Mouse (Mus musculus) forebrain, embryonic 12.5 days (tissue): ENCODE data around the gene Nom1. TPM values are rescaled to one million over a fixed set of nuclear protein-coding genes. Genes with fewer than 3 reads are reported as not detected.
A peak's percentile ranks its signal among the peaks of the same experiment; 100 is the strongest.

Source experiments
- ATAC-seq: fragments of 200-750 bp; cut with Nextera tagmentation; 2 replicates; pipeline ENCODE4 v1.8.0; 2017; ENCODE audit warnings: moderate TSS enrichment; ENCODE audit not compliant: low FRiP score
- H3K27ac ChIP-seq: fragments of 300-500 bp; sonication (generic); 2 replicates; pipeline ENCODE4 v1.5.1; 2016; ENCODE audit warnings: mild to moderate bottlenecking
- H3K27me3 ChIP-seq: fragments of 300-500 bp; sonication (generic); 2 replicates; pipeline ENCODE4 v1.6.1; 2016; ENCODE audit warnings: mild to moderate bottlenecking
- H3K36me3 ChIP-seq: fragments of 300-500 bp; sonication (generic); replicated peaks from 2 replicates; pipeline ENCODE4 v1.6.1; 2016; ENCODE audit warnings: mild to moderate bottlenecking
- H3K4me1 ChIP-seq: fragments of 300-500 bp; sonication (generic); 2 replicates; pipeline ENCODE4 v1.6.1; 2016
- H3K4me2 ChIP-seq: fragments of 300-500 bp; sonication (generic); 2 replicates; pipeline ENCODE4 v1.6.1; 2016; ENCODE audit warnings: mild to moderate bottlenecking, moderate library complexity
- H3K4me3 ChIP-seq: fragments of 300-500 bp; sonication (generic); replicated peaks from 2 replicates; pipeline ENCODE4 v1.5.1; 2016; ENCODE audit warnings: mild to moderate bottlenecking
- H3K9ac ChIP-seq: fragments of 300-500 bp; sonication (generic); 2 replicates; pipeline ENCODE4 v1.6.1; 2016; ENCODE audit warnings: mild to moderate bottlenecking
- H3K9me3 ChIP-seq: fragments of 300-500 bp; sonication (generic); 2 replicates; pipeline ENCODE4 v1.6.1; 2016
- WGBS: fragments of 180-500 bp; shearing (Covaris S2); methylation state at CpG from one replicate; pipeline ENCODE4 v1.1.7; 2016; 5-methylcytosine and 5-hydroxymethylcytosine counted together
- polyA plus RNA-seq: library from polyadenylated mRNA; unstranded; fragments of >200 nt; fragmentation: Nextera tagmentation; extraction: Ambion mirVana; gene quantifications from 2 replicates; pipeline ENCODE4 v1.2.1, GENCODE M21; 2016

Gene Nom1
- polyA plus RNA-seq, 1 experiment from 2014 or later: 27.4 TPM

- 79% methylated on average over 4 of the region's 4 CpGs for WGBS
- Histone ChIP-seq H3K27ac (no peak overlapping the region), H3K27me3 (no peaks in the 10 kb centered on the region), H3K4me2 (no peak overlapping the region), H3K9ac (no peak overlapping the region), H3K4me1 (no peaks in the 10 kb centered on the region), H3K4me3 (no peak overlapping the region), H3K9me3 (no peaks in the 10 kb centered on the region), H3K36me3 (peaks cover 71% of the 10 kb centered on the region)
- no peak for ATAC-seq
These were observed 17.9 kb downstream of the Nom1 start for GRCm38 (mm10) chr5:29452352-29452751.

GRCm38 (mm10) chr5:29456895-29457656, 22.6 kb downstream of the Nom1 start:
- Histone ChIP-seq H3K4me3 (no peak overlapping the region), H3K4me2 (no peak overlapping the region), H3K9me3 (no peaks in the 10 kb centered on the region), H3K9ac (no peak overlapping the region), H3K27me3 (no peaks in the 10 kb centered on the region), H3K4me1 (no peaks in the 10 kb centered on the region), H3K27ac (no peak overlapping the region), H3K36me3 (peaks cover 39% of the 10 kb centered on the region)
- 81% methylated on average over 5 of the region's 5 CpGs for WGBS
- ATAC-seq: no peak

- no peak overlapping the region for H3K4me2 ChIP-seq
- no peak overlapping the region for H3K9ac ChIP-seq
- no peak overlapping the region for H3K27ac ChIP-seq
- 0 out of 2 replicates have a peak, but pooled peaks cover 4% of the 10 kb centered on the region for H3K36me3 ChIP-seq
- H3K4me3 ChIP-seq: no peak overlapping the region
- no peaks in the 10 kb centered on the region for H3K9me3 ChIP-seq
- H3K27me3 ChIP-seq: peaks cover 32% of the 10 kb centered on the region
- peaks cover 5% of the 10 kb centered on the region for H3K4me1 ChIP-seq
- 81% methylated on average over 9 of the region's 9 CpGs for WGBS
- no peak for ATAC-seq
These were observed 28.7 kb downstream of the Nom1 start for GRCm38 (mm10) chr5:29462943-29463686.

DNA sequence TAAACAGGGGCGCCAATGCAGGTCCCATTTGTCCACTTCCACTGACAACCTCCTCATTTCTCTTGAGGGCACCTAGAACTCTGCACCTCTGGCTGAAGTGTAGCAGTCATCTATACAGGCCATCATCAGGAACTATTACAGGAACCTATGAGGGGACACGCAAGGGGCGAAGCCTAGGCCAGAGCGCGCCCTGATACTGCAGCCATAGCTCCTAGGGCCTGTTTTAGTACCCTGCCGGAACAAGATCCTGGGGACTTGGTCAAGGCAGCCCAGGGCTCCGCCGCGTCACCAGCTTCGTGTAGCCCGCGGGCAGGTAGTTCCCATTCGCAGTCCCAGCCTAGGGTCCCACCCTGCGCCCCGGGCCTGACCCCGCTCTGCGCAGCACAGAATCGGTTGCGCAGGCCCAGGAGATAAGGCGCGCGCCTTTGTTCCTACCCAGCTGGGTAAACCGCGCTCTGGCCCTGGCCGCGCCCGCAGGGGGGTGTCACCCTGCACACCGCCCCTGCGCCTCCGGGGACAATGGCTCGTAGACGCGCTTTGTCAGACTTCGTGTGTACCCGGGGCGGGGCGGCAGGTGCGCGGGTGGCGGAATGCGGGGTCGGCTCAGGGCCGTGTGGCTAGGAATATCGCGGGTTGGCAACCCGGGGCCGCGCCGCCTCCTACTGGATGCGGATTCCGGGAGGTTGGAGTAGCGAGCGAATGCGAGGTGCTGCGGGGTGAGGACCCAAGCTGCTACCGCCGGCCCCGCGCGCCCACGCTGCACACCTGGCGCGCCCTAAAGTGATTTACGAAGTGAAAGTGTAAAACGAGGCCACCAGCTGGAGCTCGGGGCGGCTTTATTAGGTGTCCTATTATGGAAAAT, 33.3 kb downstream of the Nom1 start:
- no peaks in the 10 kb centered on the region for H3K9me3 ChIP-seq
- peak overlapping the region; percentile 39 for H3K4me3 ChIP-seq
- peak overlapping the region; percentile 60 for H3K4me2 ChIP-seq
- peaks cover 78% of the 10 kb centered on the region for H3K27me3 ChIP-seq
- H3K27ac ChIP-seq: no peak overlapping the region
- H3K36me3 ChIP-seq: no peaks in the 10 kb centered on the region
- peaks cover 6% of the 10 kb centered on the region for H3K4me1 ChIP-seq
- ATAC-seq: peak; percentile 60; the same call in 1 of the 2 replicates
- peak overlapping the region; percentile 17; the same call in 1 of the 2 replicates for H3K9ac ChIP-seq
- WGBS: 1% methylated on average over 67 of the region's 67 CpGs

- Histone ChIP-seq H3K9ac (no peak overlapping the region), H3K27ac (no peak overlapping the region), H3K9me3 (no peaks in the 10 kb centered on the region), H3K4me2 (peak overlapping the region; percentile 60), H3K4me3 (peak overlapping the region; percentile 39), H3K4me1 (peaks cover 6% of the 10 kb centered on the region), H3K27me3 (peaks cover 86% of the 10 kb centered on the region), H3K36me3 (no peaks in the 10 kb centered on the region)
- no peak for ATAC-seq
- WGBS: 2% methylated on average over 17 of the region's 17 CpGs
These were observed 34.0 kb downstream of the Nom1 start for GRCm38 (mm10) chr5:29468351-29469065.

GRCm38 (mm10) chr5:29469501-29469900, 35.0 kb downstream of the Nom1 start:
- H3K27ac ChIP-seq: no peak overlapping the region
- no peak overlapping the region for H3K4me2 ChIP-seq
- H3K9me3 ChIP-seq: no peaks in the 10 kb centered on the region
- 5% methylated on average over 4 of the region's 4 CpGs for WGBS
- no peak for ATAC-seq
- H3K4me3 ChIP-seq: no peak overlapping the region
- peaks cover 93% of the 10 kb centered on the region for H3K27me3 ChIP-seq
- H3K9ac ChIP-seq: no peak overlapping the region
- peaks cover 6% of the 10 kb centered on the region for H3K4me1 ChIP-seq
- H3K36me3 ChIP-seq: no peaks in the 10 kb centered on the region

- Histone ChIP-seq H3K27me3 (peaks cover 99% of the 10 kb centered on the region), H3K27ac (no peak overlapping the region), H3K9ac (no peak overlapping the region), H3K4me3 (no peak overlapping the region), H3K4me2 (no peak overlapping the region), H3K9me3 (no peaks in the 10 kb centered on the region), H3K36me3 (no peaks in the 10 kb centered on the region), H3K4me1 (peaks cover 6% of the 10 kb centered on the region)
- ATAC-seq: no peak
- 4% methylated on average over 5 of the region's 5 CpGs for WGBS
These were observed 35.8 kb downstream of the Nom1 start for GRCm38 (mm10) chr5:29470271-29470670.

DNA sequence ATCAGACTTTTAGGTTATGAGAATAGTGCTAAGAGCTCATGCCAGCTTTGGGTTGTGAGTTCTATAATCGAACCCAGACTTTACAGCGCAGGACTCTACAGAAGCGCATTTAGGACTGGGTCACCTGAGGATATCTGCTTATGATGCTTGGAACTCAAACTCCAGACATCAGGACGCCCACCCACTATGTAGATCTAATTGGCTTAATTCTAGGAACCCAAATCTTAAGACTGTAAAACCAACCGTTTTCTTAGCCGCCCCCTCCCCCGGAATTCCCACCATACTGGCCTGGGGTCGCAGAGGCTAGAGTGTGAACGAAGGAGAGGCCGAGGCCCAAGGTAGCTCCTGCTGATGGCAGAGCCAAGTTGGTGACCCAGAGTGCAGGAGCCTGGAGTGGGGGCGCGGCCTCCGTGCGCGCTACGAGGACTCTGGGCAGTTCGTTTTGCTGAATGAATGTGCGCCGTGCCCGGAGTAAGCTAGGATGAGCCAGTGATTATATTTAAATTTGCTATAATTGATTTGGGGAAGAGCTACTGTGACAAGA, 36.5 kb downstream of the Nom1 start:
- peaks cover 6% of the 10 kb centered on the region for H3K4me1 ChIP-seq
- H3K27ac ChIP-seq: no peak overlapping the region
- no peaks in the 10 kb centered on the region for H3K36me3 ChIP-seq
- H3K9me3 ChIP-seq: no peaks in the 10 kb centered on the region
- H3K9ac ChIP-seq: no peak overlapping the region
- no peak for ATAC-seq
- 1% methylated on average over 20 of the region's 20 CpGs for WGBS
- H3K4me3 ChIP-seq: no peak overlapping the region
- peaks cover 99% of the 10 kb centered on the region for H3K27me3 ChIP-seq
- H3K4me2 ChIP-seq: no peak overlapping the region

- H3K36me3 ChIP-seq: no peaks in the 10 kb centered on the region
- H3K4me3 ChIP-seq: no peak overlapping the region
- ATAC-seq: no peak
- H3K4me1 ChIP-seq: peaks cover 6% of the 10 kb centered on the region
- no peaks in the 10 kb centered on the region for H3K9me3 ChIP-seq
- WGBS: under 1% methylated on average over 11 of the region's 11 CpGs
- no peak overlapping the region for H3K27ac ChIP-seq
- H3K27me3 ChIP-seq: peaks cover 99% of the 10 kb centered on the region
- H3K9ac ChIP-seq: no peak overlapping the region
- no peak overlapping the region for H3K4me2 ChIP-seq
These were observed 36.9 kb downstream of the Nom1 start for GRCm38 (mm10) chr5:29471396-29471795.

GRCm38 (mm10) chr5:29471855-29472665, 37.6 kb downstream of the Nom1 start:
- Histone ChIP-seq H3K9me3 (no peaks in the 10 kb centered on the region), H3K9ac (no peak overlapping the region), H3K4me1 (peaks cover 6% of the 10 kb centered on the region), H3K27me3 (peaks cover 99% of the 10 kb centered on the region), H3K4me3 (no peak overlapping the region), H3K36me3 (no peaks in the 10 kb centered on the region), H3K27ac (no peak overlapping the region), H3K4me2 (no peak overlapping the region)
- no peak for ATAC-seq
- WGBS: under 1% methylated on average over 22 of the region's 22 CpGs
